Mouse (Mus musculus) natural killer cell, adult 2 months (primary cell): ENCODE measurements around the gene Eif3a.

ENCODE experiments used
- DNase-seq, 2 experiments: peaks; one replicate each; pipeline ENCODE4 v3.0.0; 2022; ENCODE audit warnings: low spot score in 2 of 2

The Eif3a gene

DNA sequence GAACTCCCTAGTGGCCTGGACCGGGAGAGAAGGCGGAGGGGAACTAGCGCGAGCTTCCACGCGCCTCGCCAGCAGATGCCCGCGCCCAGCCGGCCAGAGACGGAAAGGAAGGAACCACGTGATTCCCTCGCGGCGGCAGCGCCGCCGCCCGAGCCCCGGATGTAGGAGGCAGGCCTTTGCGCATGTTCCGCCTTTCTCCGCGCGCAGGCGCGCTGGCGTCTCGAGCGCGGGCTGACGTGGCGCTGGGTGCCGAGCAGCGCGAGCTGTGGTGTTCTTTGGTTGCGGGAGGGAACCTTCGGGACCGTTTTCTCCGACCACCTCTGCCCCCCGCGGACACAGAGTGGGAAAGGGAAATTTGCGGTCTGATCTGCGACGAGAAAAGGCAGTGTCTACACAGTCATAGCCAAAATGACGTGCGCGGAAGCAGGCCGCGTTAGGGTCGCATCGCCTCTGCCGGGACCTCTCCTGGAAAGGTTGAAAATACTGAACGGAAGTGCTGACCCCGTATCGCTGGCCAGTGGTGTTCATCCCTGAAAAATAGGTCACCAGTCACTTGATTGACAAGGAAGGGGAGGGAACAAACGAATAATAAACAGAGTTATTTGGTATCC, at the start of gene Eif3a:
TSS of gene Eif3a (minus strand) at position 108 of the 611 bp plus-strand sequence.
- peak; percentile 91 to 94 for DNase-seq

DNA sequence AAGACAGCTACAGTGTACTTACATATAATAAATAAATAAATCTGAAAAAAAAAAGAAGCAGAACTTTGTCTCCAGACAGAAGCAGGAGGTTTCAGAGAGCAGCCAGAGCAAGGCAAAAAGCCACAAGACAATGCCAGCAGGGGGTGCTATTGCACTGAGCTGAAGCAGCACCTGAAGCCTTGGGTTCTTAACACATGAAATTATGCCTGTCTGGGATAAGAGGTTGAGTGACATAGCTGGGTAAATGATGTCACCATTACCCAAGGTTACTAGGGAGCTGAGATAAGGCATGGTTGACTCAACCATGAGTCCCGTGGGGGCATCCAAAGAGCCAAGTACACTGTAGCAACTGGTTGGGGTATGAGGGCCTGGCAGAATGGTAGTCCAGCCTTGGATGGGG, 47.3 kb upstream of the Eif3a start:
- peak; percentile 64 to 79 for DNase-seq

DNA sequence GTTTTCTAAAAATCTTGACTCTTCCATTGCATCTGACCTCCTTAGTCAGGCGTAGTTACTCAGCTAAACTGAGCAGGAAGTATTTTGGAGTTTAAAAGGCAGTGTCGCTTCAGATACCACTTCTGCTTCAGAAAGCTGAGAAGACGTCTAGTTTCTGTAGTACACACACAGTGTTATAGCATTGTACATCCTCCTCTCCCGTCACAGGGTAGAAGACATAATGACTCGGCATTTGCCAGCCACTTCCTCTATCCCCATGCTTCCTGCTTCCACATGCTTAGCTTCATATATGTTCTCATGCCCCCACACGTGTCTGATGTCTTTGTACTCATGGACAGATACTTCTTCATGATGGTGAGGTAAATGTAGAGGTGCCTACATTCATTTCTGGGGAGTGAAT, 28.2 kb upstream of the Eif3a start:
- DNase-seq = no peak

DNA sequence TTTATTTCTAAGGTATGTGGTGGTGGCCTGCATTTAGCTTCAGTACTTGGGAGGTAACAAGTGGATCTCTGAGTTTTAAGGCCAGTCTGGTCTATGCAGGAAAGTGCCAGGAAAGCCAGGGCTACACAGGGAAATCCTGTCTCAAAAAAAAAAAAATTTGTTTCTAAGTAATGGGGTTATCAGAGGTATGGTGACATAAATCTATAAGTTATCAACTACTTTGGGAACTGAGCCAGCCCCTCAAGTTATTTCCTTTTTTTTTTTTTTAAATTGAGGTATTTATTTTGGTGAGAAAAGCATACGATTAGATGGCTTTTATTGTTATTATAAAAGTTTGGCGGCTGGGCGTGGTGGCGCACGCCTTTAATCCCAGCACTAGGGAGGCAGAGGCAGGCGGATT, 22.7 kb upstream of the Eif3a start:
- no peak for DNase-seq

DNA sequence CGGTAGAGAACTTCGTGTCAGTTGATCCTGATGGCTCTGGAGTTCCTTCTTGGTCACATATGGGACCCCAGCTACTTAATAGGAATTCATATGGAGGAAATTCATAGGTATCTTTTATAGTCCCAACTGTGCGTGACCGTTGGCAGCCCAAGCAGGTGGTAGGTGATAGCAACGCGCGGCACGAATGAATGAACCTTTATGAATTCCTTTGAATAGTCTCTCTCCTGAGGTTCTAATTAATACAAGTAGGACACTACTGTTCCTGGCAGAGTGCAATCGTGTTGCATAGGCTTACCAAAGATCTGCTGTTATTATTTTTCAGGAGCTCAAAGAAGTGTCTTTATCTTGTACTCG, 21.6 kb upstream of the Eif3a start:
- DNase-seq = no peak

DNA sequence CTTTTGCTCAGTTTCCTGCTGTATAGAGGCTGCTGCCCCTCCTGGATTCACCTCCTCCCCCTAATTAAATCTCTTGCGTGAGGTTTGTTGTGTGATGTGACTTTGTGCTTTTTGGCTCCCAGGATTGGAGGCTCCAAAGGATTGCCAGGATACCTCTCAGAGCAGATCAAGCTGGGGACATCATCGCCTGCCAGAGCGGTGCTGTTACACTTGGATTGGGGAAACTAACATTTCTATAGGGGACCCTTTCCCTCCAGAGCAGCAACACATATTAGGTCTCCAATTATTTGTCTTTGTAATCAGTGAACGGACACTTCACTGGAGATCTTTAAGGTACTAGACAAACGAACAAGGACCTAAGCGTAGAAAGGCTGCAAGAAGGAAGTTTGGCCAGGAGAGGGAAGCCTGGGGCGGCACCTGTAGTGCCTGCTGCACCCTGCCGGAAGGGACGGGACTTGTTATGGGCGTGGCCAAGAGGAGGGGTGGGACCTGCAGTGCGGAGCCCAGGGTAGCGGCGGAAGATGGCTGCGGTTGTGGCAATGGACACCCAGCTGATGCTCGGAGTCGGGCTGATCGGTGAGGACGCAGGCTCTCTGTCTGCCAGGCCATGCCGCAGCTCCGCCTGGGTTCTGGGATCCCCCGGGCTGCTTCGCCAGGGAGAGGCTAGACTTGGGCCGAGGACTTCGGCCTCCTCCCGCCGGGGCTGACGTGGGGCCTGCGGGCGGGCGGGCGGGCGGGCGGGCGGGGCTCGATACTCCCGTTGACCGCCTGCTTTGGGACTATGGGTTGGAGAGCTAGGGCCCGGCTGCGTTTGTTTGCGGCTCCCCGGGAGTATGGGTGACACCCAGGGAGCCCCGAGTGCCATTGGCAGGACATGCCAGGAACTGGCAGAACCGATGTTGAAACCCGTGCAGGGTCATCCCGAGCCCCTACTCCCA, 20.9 kb upstream of the Eif3a start, which contains the start of gene Fam45a:
TSS of gene Fam45a (plus strand) at position 488 of the 938 bp plus-strand sequence.
- peak; percentile 89 to 93 for DNase-seq

DNA sequence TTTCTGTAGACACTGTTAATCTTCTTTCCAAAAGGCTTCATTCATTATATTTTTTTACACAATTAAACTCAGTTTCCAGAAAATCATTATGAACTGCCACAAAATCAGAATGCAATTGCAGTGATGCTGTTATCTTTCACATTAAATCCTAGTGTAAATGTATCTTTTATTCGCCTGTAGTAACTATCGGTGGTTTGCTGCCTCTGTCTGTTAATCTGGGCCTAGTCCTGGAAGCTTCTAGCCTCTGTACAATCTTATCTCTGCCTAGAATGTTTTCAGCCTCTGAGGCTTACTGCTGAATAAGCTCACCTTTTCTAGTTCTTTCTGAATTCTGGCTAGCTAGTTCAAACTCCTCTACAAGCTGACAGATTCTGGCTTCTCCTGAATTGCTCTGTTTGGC, 19.5 kb upstream of the Eif3a start:
- DNase-seq = no peak

DNA sequence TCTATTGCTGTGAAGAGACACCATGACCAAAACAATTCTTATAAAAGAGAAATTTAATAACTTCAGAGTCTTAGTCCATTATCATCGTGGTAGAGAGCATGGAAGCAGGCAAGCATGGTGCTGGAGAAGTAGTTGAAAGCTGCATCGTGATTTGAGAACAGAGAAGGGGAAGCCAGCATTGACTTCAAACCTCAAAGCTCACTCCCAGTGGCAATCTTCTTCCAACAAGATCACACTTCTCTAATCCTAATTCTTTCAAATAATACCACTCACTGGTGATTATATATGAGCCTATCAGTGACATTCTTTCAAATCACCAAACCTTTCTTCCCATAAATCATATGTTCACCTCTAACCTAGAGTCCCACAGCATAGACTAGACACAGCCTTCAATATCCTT, 14.4 kb upstream of the Eif3a start:
- no peak for DNase-seq

DNA sequence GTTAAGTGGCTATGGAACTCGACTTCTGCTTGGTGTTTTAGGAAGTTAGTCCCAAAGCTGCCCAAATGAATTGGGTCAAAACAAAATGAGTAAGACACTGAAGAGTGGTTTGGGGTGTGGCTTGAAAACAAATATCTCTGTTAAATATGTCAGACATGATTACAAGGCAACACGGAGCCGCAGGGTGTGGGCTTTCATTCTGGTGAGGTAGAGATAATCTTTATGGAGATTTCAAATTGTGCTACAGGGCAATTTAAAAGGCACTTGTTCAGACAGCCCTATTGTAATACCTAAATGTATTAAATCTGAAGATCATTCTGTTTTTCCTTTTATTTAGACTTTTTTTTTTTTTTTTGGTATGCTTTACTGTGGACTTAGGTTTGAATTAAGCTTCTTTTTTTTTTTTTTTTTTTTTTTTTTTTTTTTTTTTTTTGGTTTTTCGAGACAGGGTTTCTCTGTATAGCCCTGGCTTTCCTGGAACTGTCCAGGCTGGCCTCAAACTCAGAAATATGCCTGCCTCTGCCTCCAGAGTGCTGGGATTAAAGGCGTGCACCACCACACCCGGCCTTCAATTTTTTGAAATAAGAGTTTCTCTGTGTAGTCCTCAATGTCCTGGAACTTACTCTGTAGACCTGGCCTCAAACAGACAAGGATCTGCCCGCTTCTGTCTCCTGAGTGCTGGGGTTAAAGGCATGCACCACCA, 9.6 kb upstream of the Eif3a start:
- DNase-seq = no peak

DNA sequence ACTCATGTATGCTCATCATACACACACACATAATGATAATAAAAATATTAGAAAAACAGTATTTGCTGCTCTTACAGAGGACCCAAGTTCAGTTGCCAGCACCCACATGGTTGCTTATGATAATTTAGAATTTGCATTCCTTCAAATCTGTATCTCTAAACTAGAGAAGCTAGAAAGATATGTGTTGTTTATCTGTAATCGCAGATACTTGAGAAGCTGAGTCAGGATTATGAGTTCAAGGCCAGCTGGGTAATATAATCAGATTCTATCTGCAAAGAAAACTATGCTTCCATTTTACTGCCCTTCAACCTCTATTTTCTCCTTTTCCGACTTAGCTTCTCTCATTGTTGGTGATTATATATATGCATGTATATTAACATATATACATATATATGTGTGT, 7.0 kb upstream of the Eif3a start:
- no peak for DNase-seq

DNA sequence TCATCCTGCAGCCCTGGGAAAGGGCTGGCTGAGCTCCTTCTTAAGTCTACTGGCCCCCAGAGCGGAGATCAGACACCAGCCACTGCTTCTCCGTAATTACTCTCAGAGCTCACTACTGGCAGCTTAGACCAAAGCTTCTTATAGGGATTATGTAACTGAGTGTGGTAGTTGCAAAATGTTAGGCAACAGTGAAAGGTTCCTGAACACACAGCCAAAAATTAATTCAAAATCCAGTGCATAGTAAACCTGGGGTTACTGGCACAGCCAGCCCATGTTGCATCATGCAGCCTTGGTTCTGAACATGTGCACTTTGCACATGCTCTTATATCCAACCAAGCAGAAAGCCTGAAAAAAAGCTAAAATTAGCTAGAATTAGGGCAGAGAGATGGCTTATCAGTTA, 4.8 kb upstream of the Eif3a start:
- DNase-seq = no peak

DNA sequence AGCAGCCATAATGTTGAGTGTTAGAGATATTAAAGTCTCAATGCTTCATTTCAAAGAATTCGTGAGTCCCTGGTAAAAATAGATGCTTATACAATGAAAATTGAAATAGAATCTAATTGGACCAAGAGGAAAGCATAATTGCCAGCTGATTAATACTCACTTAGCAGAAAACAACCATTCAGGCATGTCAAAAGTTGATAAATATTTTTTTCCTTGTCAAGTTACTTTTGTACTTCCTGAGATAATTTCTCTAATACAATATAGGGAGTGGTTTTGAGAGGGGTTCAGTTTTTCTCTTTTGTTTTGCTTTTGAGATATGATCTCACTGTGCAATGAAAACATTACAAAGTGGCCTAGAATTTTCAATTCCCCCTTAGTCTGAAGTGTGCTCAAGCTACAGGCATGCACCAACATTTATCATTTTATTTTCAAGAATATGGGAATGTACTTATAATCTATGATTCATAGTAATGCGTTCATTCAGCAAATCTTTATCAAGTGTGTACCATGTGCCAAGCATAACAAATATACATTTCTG, 2.8 kb upstream of the Eif3a start:
- DNase-seq = no peak

DNA sequence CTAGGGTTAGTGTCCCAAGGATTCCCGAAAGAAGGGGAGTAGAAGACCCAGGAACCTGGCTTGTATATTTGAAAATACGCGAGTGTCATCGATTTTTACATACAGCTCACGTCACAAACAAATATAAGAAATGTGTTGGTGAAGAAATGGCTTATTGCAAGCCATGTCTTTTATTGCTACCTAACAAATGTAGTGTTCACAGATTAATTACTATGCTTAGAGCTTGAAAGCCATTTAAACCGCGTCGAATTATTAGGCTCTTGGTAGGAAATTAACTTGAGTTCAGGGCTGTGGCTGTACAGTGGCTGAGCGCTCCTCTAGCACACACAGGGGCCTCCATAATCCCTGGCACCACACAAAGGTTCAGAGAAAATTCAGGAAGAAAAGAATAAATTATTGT, 706 bp upstream of the Eif3a start:
- DNase-seq = no peak

DNA sequence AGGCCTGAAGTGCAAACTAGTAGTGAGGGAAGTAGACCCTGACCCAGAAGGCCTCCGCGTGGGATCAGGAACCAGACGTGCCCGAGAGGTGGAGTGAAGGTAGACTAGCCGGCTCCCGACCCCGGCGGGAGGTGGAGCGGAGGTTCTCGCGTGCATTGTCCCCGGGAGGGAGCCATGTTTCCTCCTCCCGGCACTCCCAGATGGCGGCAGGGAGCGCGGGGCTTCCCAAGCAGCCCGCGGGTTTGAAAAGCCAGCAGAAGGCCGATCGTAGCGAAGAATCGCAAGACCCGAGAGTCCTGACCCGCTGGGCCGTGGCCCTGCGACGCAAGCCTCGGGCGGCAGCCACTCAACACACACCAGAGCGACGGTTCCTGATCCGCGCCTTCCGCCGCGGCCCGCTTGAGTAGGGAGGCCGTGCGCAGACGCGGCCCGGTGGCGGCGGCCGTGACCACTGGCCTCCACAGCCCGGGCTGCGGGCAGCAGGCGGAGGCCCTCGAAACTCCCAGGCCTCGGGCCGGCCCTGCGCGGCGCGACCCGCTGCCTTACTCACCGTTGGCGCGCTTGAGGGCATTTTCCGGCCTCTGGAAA, 445 bp downstream of the Eif3a start:
- peak; percentile 13 to 37 for DNase-seq

DNA sequence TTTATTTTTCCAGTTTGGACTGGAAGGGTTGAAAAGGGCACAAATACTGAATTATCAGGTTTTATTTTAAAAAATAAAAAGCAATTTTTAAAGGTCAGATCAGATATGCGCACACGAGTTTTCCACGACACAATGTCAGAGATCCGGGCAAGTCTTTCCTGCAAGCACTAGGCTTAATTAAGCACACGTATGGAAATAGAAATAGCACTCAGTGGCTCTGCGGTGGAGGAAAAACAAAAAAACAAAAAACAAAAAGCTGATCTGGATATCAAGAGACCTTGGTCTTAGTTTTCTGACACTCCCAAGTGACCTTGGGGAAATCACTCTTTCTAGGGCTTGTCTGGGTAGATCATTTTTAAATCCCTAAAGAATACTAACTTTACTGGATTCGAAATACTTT, 1.0 kb downstream of the Eif3a start:
- DNase-seq = no peak

DNA sequence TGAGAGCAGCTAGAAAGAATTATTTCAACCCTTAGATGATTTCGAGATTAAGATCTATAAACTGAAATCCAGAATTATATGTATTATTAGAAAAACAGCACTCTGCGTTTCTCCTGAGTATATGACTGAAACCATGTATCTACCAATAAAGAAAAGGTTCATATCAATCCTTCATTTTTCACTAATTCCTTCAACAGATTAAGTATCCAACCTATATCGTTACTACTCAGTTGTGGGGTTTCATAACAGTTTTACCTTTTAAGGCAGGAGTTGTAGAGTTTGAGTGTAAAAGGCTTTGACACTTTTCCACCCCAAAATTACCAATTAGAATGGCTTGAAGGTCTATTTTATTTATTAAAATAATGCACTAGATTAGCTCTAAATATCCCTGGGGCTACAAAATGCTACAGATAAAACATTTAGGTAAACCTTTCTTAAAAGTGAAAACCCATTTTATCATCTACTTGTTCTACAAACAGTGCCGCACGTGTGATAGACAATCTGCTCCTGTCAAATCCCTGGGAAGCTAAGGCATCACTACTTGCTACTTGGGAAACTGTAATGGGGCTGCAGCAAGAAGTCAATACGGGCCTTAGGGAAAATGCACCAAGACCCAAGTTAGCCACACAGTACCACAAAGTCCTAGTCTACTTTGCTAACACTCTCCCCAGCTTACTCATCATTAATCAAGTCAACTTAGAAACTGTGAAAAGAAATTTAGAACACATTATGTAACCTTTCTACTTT, 2.1 kb downstream of the Eif3a start:
- DNase-seq = no peak

DNA sequence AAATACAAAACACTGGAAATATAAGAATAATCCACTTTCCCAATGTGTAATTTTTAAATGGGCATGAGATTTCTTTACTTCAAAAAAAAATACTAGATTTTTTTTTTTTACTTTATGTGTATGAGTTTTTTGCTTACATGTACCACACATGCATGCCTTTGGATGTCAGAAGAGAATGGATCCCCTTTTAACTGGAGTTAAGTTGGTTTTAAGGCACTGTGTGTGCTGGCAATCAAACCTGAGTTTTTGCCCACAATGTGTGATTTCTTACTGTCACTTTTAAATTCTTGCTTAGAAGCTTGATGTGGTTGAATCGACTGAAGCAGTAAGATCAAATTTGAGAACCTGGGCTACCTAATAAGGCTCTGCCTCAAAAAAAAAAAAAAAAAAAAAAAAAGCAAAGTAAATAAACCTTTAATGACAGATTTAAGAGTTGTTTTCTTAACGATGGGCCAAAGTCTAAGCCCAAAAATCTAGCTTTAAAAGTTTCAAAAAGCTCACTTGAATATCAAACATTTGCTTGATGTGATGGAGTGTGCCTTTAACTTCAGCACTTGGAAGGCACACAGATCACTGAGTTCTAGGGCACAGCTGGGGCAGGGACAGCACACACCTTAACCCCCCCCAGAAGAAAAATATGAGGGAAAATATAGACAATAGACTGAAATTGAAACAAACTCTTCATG, 2.9 kb downstream of the Eif3a start:
- no peak for DNase-seq

DNA sequence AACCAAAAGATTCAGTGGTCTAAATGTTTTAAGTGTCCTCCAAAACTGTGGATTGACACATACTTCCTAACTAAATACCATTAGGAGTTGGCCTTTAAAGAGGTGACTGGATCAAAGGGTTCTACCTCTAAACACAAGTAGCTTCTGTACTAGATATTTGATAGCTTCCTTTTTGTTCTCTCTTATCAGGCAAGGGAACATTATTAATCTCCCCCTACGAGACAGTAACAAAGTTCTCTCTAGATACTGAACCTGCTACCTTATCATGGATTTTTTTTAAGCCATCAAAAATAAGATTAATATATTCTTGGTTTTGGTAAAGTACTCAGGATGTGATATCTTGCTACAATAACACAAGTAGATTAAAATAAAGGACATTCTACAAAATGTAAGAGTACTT, 5.7 kb downstream of the Eif3a start:
- no peak for DNase-seq

DNA sequence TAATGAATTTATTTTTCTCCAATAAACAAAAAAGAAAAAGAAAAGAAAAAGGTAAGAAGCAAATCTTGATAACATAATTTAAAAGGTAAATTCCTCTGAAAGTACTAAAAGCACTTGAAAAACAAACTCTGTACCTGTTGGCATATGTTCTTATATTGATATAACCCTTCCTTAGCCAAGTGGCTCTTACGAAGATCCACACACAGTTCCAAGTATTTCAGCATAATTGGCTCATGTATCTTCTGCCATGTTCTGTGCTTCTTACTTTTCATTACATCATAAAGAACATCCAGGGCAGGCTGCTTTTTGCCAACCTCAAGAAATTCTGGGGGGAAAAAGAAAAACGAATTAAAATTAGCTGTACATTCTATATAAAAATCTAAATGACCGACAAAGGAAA, 8.4 kb downstream of the Eif3a start:
- DNase-seq = no peak

DNA sequence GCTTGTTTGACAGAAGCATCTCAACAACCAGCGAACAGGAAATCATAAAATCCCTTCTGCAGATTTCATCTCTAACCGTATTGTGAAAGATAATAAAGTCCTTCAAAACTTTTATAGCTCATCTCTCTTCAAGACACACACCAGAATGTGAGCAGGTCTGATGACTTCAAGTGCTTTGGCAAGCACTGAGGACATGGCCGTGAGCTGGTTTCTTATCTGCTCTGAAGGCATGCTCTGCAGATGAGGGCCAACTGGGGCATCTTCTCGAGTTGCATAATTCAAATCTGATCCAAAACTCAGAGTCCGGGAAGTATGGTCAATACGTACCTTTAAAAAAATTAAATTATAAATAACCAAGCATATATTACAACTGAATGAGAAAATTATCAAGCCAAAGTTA, 17.1 kb downstream of the Eif3a start:
- DNase-seq = no peak
